Mouse (Mus musculus): Measurements from ENCODE around the gene Lsp1. TPM values are rescaled to one million over a fixed set of nuclear protein-coding genes. Genes with fewer than 3 reads are reported as not detected.
A peak's percentile ranks its signal among the peaks of the same experiment; 100 is the strongest.

Gene Lsp1
- polyA plus RNA-seq, 1 experiment = 159 TPM

DNA sequence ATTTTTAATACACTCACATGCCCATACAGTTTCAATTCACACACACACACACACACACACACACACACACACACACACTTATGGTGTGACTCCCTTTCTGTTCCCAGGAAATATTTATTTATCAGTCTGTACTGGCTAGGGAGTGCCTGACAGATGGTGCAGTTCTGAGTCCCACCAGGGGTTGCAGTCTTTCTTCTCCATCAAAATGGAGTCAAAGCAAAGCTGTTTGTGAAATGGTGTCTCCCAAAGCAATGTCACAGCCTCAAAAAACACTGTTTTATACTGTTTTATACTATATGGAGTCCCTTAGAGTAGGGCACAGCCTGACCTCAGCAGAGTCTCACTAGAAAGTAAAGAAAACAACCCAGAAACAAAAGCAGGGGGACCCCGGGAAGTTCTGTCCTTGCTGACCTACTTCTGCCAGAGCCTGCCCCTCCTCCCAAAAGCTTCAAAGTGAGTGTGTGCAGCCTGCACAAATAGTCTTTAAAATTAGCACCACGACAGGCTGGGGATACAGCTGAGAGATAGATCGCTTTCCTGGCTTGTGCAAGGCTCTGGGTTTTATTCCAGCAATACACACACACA is 3.3 kb upstream of the Lsp1 start:
- TF ChIP-seq POLR2A (IDR thresholded peaks at IDR 0.05; ENCODE audit: low read depth, low read length) (peak; percentile 54), CTCF (IDR thresholded peaks at IDR 0.05; ENCODE audit: borderline replicate concordance, insufficient read depth, low read length) (no peak)
- Histone ChIP-seq H3K4me1 (ENCODE audit: control insufficient read depth, insufficient read depth, low read length) (peaks cover 21% of the 10 kb centered on the region), H3K4me3 (ENCODE audit: insufficient read depth, low read length) (no peak overlapping the region), H3K27ac (ENCODE audit: insufficient read depth, low read length) (peak overlapping the region; percentile 100)

DNA sequence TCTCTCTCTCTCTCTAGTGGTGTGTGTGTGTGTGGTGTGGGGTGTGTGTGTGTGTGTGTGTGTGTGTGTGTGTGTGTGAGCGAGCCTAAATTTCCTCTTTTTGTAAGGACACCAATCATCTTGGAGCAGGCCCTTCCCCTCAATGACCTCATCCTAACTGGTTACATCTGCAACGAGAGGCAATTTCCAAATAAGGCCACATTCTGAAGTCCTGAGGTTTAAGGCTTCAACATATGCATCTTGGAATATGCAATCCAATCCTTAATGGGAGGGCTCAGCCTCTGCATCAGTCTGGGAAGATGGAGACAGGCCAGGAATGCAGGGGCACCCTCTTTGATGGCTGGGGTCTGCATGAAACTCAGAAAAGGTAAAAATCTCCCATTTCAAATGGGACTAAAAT is 2.6 kb upstream of the Lsp1 start:
- H3K27ac ChIP-seq (ENCODE audit: insufficient read depth, low read length) = peak overlapping the region; percentile 100
- TF ChIP-seq POLR2A (IDR thresholded peaks at IDR 0.05; ENCODE audit: low read depth, low read length) (no peak), CTCF (IDR thresholded peaks at IDR 0.05; ENCODE audit: borderline replicate concordance, insufficient read depth, low read length) (no peak)
- no peak overlapping the region for H3K4me3 ChIP-seq (ENCODE audit: insufficient read depth, low read length)
- peaks cover 28% of the 10 kb centered on the region for H3K4me1 ChIP-seq (ENCODE audit: control insufficient read depth, insufficient read depth, low read length)

DNA sequence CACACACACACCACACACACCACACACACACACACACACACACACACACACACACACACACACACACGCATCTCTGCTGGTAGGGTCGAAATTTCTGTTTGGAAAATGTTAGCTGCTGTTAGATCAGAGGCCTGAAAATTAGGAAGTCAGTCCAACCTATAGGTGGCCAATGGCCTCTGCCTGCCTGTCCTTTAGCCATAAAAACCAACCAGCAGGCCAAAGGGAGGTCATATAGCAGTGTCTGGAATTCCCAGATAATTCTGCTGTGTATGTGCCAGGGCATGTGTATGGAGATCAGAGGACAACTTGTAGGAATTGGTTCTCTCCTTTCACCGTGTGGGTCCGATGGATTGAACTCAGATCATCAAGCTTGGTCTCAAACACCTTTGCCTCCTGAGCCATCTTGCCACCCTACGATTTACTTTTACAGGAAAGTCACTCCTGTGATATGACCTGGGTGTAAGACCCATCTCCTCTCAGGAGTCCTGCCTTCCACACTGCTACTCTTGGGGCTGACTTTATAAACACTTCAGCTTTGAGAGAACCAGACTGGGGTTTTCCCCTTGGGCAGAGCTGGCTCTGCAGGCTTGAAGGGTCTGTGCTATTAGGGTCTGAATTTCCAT is 1.8 kb upstream of the Lsp1 start:
- H3K27ac ChIP-seq (ENCODE audit: insufficient read depth, low read length) = peak overlapping the region; percentile 100
- H3K4me3 ChIP-seq (ENCODE audit: insufficient read depth, low read length) = no peak overlapping the region
- H3K4me1 ChIP-seq (ENCODE audit: control insufficient read depth, insufficient read depth, low read length) = peaks cover 30% of the 10 kb centered on the region
- no peak for TF ChIP-seq CTCF (IDR thresholded peaks at IDR 0.05; ENCODE audit: borderline replicate concordance, insufficient read depth, low read length)
- peak; percentile 2; the same call in 1 of the 2 replicates for TF ChIP-seq POLR2A (IDR thresholded peaks at IDR 0.05; ENCODE audit: low read depth, low read length)

DNA sequence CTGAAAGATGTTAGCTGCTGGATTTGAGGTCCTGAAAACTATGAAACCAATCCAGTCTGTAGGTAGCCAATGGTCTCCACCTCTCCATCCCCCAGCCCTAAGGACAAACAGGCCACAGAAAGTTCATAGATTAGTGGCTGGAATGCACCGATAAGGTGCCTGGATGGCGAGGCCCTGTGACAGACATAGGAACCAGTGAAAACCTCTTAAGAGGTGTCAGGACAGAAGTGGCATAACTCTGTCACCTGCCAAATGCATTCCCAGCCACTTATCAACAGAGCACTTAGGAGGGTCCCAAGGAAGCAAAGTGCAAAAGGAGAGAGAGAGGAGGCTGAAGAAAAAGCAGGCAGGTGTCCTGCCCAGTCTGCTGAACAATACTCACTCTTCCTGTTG is 1.3 kb upstream of the Lsp1 start:
- peaks cover 30% of the 10 kb centered on the region for H3K4me1 ChIP-seq (ENCODE audit: control insufficient read depth, insufficient read depth, low read length)
- no peak overlapping the region for H3K4me3 ChIP-seq (ENCODE audit: insufficient read depth, low read length)
- no peak for TF ChIP-seq CTCF (IDR thresholded peaks at IDR 0.05; ENCODE audit: borderline replicate concordance, insufficient read depth, low read length)
- TF ChIP-seq POLR2A (IDR thresholded peaks at IDR 0.05; ENCODE audit: low read depth, low read length) = no peak
- peak overlapping the region; percentile 100 for H3K27ac ChIP-seq (ENCODE audit: insufficient read depth, low read length)

DNA sequence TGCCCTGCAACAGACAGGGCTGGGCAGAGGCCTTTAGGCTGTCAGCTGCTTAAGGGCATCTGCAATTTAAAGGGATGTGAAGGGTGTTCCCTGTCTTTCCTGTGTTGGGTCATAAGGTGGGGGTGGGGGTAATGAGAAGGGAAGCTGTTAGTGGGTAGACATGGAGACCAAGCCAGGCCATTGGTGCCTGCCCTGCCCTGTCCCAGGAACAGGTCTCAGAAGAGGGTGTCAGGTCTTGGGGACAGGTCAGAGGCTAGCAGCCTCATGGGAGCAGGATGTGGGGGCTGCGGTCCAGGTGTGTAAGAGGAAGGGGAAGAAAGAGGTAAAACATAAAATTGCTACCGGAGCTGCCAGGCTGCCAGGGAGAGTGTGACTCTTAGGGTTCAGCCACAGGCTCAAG is 837 bp downstream of the Lsp1 start:
- Histone ChIP-seq H3K4me3 (ENCODE audit: insufficient read depth, low read length) (no peak overlapping the region), H3K27ac (ENCODE audit: insufficient read depth, low read length) (no peak overlapping the region), H3K4me1 (ENCODE audit: control insufficient read depth, insufficient read depth, low read length) (peaks cover 22% of the 10 kb centered on the region)
- TF ChIP-seq CTCF (IDR thresholded peaks at IDR 0.05; ENCODE audit: borderline replicate concordance, insufficient read depth, low read length) (no peak), POLR2A (IDR thresholded peaks at IDR 0.05; ENCODE audit: low read depth, low read length) (no peak)

DNA sequence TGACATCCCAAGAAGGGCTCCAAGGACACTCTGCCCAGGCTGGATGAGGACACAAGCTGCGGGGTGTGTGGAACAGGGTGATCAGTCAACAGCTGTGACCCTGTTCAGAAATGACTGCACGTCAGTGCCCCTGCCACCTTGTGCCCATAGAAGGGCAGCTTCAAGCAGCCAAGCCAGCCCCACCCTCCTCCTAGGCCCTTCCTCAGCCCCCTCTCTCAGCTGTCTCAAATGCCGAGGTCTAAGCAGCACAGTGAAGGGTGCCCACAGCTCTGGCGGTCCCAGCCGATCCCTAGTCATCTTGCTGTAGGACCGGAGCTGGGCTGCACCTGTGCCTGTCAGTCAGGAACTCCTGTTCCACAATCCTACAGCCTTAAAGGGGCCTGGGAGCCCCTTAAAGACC is 1.6 kb downstream of the Lsp1 start:
- TF ChIP-seq POLR2A (IDR thresholded peaks at IDR 0.05; ENCODE audit: low read depth, low read length) (no peak), CTCF (IDR thresholded peaks at IDR 0.05; ENCODE audit: borderline replicate concordance, insufficient read depth, low read length) (no peak)
- Histone ChIP-seq H3K4me3 (ENCODE audit: insufficient read depth, low read length) (no peak overlapping the region), H3K27ac (ENCODE audit: insufficient read depth, low read length) (no peak overlapping the region), H3K4me1 (ENCODE audit: control insufficient read depth, insufficient read depth, low read length) (peaks cover 19% of the 10 kb centered on the region)

DNA sequence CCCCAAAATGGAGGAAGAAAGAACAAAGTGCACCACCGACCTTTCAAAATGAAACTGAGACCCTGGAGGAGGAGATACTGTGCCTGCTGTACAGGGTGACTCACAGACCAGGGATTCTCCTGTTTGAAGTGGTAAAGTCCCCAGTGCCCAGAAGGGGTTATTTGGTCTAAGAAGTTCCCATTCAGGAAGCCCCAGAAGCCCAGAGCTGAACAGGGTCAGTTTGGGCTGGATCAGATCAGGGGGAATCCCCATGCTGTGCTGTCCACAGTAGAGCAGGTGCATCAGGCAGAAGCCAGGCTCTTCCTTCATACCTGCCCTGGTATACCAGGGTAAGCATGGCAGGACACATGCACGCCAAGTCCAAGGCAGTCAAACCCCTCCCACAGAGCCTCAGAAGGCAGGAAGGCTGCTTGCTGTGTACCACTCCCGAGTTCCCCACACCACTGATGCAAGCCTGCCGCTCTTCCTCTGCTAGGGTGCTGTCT is 2.0 kb downstream of the Lsp1 start:
- H3K27ac ChIP-seq (ENCODE audit: insufficient read depth, low read length) = no peak overlapping the region
- H3K4me3 ChIP-seq (ENCODE audit: insufficient read depth, low read length) = no peak overlapping the region
- peaks cover 19% of the 10 kb centered on the region for H3K4me1 ChIP-seq (ENCODE audit: control insufficient read depth, insufficient read depth, low read length)
- TF ChIP-seq POLR2A (IDR thresholded peaks at IDR 0.05; ENCODE audit: low read depth, low read length) (no peak), CTCF (IDR thresholded peaks at IDR 0.05; ENCODE audit: borderline replicate concordance, insufficient read depth, low read length) (no peak)

DNA sequence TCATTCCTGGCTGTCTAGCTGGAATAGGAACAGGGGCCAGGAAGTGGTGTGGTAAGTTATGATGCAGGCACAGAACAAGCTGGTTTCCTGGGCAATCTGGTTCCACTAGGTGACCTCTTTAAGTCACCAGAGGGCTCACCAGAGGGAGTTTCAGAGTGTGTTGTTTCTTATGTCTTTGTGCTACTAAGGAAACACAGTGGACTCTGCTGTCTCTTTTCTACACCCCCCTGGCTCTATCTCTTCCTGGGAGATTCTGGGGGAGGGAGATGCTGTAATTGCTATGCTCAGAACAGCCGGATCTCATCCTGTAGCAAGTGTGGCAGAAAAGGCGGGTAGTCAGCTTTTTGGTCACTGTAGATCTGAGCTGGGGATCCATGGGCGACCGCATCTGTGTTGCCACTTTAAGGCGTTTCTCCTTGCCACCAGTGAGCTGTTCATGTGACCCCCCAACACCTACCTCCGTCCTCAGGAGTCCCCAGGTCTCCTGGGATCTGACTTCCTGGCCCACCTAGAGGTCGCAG is 9.6 kb downstream of the Lsp1 start:
- TF ChIP-seq CTCF (IDR thresholded peaks at IDR 0.05; ENCODE audit: borderline replicate concordance, insufficient read depth, low read length) (no peak), POLR2A (IDR thresholded peaks at IDR 0.05; ENCODE audit: low read depth, low read length) (no peak)
- Histone ChIP-seq H3K4me3 (ENCODE audit: insufficient read depth, low read length) (no peak overlapping the region), H3K4me1 (ENCODE audit: control insufficient read depth, insufficient read depth, low read length) (peaks cover 19% of the 10 kb centered on the region), H3K27ac (ENCODE audit: insufficient read depth, low read length) (peak overlapping the region; percentile 97)

DNA sequence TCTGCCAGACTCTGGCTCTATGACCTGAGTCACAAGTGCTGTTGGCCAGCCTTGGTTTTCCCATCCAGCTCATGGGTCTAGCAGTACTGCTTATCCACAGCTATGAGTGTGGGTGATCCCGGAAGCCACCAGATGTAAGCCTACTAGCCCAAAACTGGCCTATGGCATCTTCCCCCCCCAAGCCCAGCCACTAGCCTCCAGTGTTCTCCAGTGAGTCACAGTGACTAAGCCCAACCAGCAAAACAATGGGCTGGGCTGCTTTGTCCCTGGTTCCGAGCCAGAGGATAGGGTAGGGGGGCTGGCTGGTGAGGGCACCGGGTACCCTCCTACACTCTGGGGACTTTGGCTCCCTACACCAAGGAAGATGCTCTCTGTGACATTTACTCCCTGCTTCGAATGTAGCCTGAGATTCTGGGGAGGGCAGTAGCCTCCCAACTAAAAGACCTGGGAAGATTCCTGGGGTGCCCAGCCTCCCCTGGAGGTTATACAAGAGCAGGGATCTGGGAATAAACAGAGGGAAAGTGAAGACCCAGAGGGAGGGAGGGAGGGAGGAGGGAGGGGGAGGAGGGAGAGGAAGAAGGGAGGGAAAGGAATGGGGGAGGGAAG is 10.3 kb downstream of the Lsp1 start:
- Histone ChIP-seq H3K27ac (ENCODE audit: insufficient read depth, low read length) (peak overlapping the region; percentile 97), H3K4me3 (ENCODE audit: insufficient read depth, low read length) (no peak overlapping the region), H3K4me1 (ENCODE audit: control insufficient read depth, insufficient read depth, low read length) (peaks cover 19% of the 10 kb centered on the region)
- TF ChIP-seq POLR2A (IDR thresholded peaks at IDR 0.05; ENCODE audit: low read depth, low read length) = peak; percentile 31; the same call in 1 of the 2 replicates
- no peak for TF ChIP-seq CTCF (IDR thresholded peaks at IDR 0.05; ENCODE audit: borderline replicate concordance, insufficient read depth, low read length)

DNA sequence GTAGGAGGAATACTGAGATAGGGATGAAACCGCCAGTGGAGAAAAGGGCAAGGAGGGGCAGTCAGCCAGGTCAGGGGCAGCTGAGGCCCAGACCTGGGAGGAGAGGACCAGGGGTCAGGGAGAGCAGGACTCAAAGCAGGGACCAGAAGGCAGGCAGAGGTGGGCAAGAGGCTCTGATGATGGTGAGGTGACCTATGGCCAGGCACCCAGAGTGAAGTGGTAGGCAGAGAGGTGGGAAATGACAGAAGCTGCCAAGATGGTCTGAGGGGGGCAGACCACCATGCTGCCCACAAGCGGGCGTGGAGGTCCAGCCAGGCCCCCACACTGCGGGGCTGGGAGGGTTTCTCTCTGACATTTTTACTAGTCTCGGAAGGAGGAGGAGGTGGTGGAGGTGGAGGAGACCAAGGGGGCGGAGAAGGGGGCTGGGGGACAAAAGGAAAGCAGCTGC is 10.8 kb downstream of the Lsp1 start:
- peaks cover 19% of the 10 kb centered on the region for H3K4me1 ChIP-seq (ENCODE audit: control insufficient read depth, insufficient read depth, low read length)
- H3K4me3 ChIP-seq (ENCODE audit: insufficient read depth, low read length) = no peak overlapping the region
- H3K27ac ChIP-seq (ENCODE audit: insufficient read depth, low read length) = peak overlapping the region; percentile 97
- TF ChIP-seq POLR2A (IDR thresholded peaks at IDR 0.05; ENCODE audit: low read depth, low read length) = peak; percentile 45; the same call in 1 of the 2 replicates
- no peak for TF ChIP-seq CTCF (IDR thresholded peaks at IDR 0.05; ENCODE audit: borderline replicate concordance, insufficient read depth, low read length)

Data from embryonic fibroblast, embryonic 13.5 days (primary cell).